Mouse (Mus musculus): ENCODE measurements around the gene Gm10320. TPM values are rescaled to one million over a fixed set of nuclear protein-coding genes. Genes with fewer than 3 reads are reported as not detected.
A peak's percentile ranks its signal among the peaks of the same experiment; 100 is the strongest.

The Gm10320 gene
- polyA plus RNA-seq, 1 experiment from 2014 or later, result 0.87 TPM

- Histone ChIP-seq H3K9me3 (no peaks in the 10 kb centered on the region), H3K27ac (replicated peaks) (no peak overlapping the region), H3K9ac (replicated peaks) (no peak overlapping the region), H3K4me1 (peaks cover 23% of the 10 kb centered on the region), H3K4me3 (peak overlapping the region; percentile 30), H3K27me3 (peaks cover 100% of the 10 kb centered on the region), H3K36me3 (no peaks in the 10 kb centered on the region), H3K4me2 (replicated peaks) (peak overlapping the region; percentile 71)
- WGBS, result under 1% methylated on average over 16 of the region's 16 CpGs
- ATAC-seq (ENCODE audit: low FRiP score, low read depth), result no peak
These were observed 10.5 kb upstream of the Gm10320 start for GRCm38 (mm10) chr13:98502236-98502812.

DNA sequence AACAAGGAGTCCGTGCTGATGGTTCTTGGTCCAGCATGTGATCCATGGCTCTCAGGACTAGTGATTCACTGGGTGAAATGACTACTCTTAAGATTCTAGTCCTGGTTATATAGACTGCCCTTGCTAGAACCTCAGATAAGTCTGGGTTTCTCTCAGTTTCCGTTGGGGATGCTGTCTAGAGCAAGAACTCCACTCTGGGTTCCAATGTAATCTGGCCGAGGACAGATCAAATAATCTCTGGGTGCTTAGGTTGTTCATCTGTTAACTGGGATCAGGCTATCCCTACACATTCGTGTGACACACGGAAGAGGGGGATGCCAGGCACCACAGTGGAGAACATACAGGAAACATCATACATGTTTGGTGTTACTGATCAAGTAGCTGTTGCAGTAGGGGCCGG lies 9.5 kb upstream of the Gm10320 start:
- H3K9me3 ChIP-seq, result no peaks in the 10 kb centered on the region
- no peak overlapping the region for H3K4me2 ChIP-seq (replicated peaks)
- no peak for ATAC-seq (ENCODE audit: low FRiP score, low read depth)
- H3K4me1 ChIP-seq, result peaks cover 30% of the 10 kb centered on the region
- no peak overlapping the region for H3K9ac ChIP-seq (replicated peaks)
- WGBS, result 10% methylated on average over 6 of the region's 6 CpGs
- no peak overlapping the region for H3K4me3 ChIP-seq
- no peaks in the 10 kb centered on the region for H3K36me3 ChIP-seq
- H3K27me3 ChIP-seq, result peaks cover 100% of the 10 kb centered on the region
- no peak overlapping the region for H3K27ac ChIP-seq (replicated peaks)

GRCm38 (mm10) chr13:98500471-98501125 lies 8.8 kb upstream of the Gm10320 start:
- H3K9ac ChIP-seq (replicated peaks), result no peak overlapping the region
- H3K4me3 ChIP-seq, result no peak overlapping the region
- peaks cover 98% of the 10 kb centered on the region for H3K27me3 ChIP-seq
- no peaks in the 10 kb centered on the region for H3K9me3 ChIP-seq
- H3K36me3 ChIP-seq, result no peaks in the 10 kb centered on the region
- H3K4me2 ChIP-seq (replicated peaks), result no peak overlapping the region
- ATAC-seq (ENCODE audit: low FRiP score, low read depth), result no peak
- 27% methylated on average over 13 of the region's 13 CpGs for WGBS
- H3K27ac ChIP-seq (replicated peaks), result no peak overlapping the region
- H3K4me1 ChIP-seq, result peaks cover 30% of the 10 kb centered on the region

DNA sequence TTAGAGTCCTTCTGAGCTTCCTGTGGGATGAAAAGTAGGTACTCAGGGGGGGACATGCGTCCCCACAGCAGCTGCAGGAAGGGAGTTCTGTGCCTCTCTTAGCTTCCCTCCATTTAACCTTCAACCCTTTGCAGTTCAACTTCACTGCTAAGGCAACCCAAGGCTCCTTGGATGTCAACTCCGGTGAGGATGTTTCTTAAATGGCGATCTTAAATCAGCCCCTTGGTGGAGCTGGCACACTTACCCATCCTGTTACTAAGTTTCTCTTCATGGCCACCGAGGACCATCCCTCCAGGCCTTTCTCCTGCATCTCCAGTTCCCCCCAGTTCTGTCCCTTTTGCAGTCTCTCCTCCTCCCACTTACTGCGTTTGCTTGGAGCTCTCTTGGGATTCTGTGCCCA lies 6.8 kb upstream of the Gm10320 start:
- Histone ChIP-seq H3K4me3 (no peak overlapping the region), H3K9ac (replicated peaks) (no peak overlapping the region), H3K4me2 (replicated peaks) (no peak overlapping the region), H3K27ac (replicated peaks) (no peak overlapping the region), H3K36me3 (no peaks in the 10 kb centered on the region), H3K4me1 (peaks cover 15% of the 10 kb centered on the region), H3K27me3 (peaks cover 89% of the 10 kb centered on the region), H3K9me3 (no peaks in the 10 kb centered on the region)
- 60% methylated on average over 5 of the region's 5 CpGs for WGBS
- no peak for ATAC-seq (ENCODE audit: low FRiP score, low read depth)

GRCm38 (mm10) chr13:98498080-98498479 lies 6.3 kb upstream of the Gm10320 start:
- H3K9me3 ChIP-seq, result no peaks in the 10 kb centered on the region
- H3K27me3 ChIP-seq, result peaks cover 88% of the 10 kb centered on the region
- ATAC-seq (ENCODE audit: low FRiP score, low read depth), result no peak
- H3K27ac ChIP-seq (replicated peaks), result no peak overlapping the region
- H3K4me3 ChIP-seq, result no peak overlapping the region
- WGBS, result 69% methylated on average over 11 of the region's 11 CpGs
- H3K36me3 ChIP-seq, result no peaks in the 10 kb centered on the region
- peaks cover 11% of the 10 kb centered on the region for H3K4me1 ChIP-seq
- H3K9ac ChIP-seq (replicated peaks), result no peak overlapping the region
- H3K4me2 ChIP-seq (replicated peaks), result no peak overlapping the region

- H3K9ac ChIP-seq (replicated peaks), result no peak overlapping the region
- H3K27me3 ChIP-seq, result peaks cover 81% of the 10 kb centered on the region
- peaks cover 7% of the 10 kb centered on the region for H3K4me1 ChIP-seq
- no peaks in the 10 kb centered on the region for H3K9me3 ChIP-seq
- ATAC-seq (ENCODE audit: low FRiP score, low read depth), result no peak
- 0 out of 2 replicates have a peak overlapping the region, but pooled peaks have one; percentile 10 for H3K4me2 ChIP-seq (replicated peaks)
- no peak overlapping the region for H3K4me3 ChIP-seq
- no peaks in the 10 kb centered on the region for H3K36me3 ChIP-seq
- WGBS, result 15% methylated on average over 16 of the region's 16 CpGs
- no peak overlapping the region for H3K27ac ChIP-seq (replicated peaks)
These were observed 5.4 kb upstream of the Gm10320 start for GRCm38 (mm10) chr13:98496917-98497870.

GRCm38 (mm10) chr13:98494492-98495064 lies 2.8 kb upstream of the Gm10320 start:
- no peaks in the 10 kb centered on the region for H3K36me3 ChIP-seq
- no peak overlapping the region for H3K27ac ChIP-seq (replicated peaks)
- no peak overlapping the region for H3K4me3 ChIP-seq
- no peak overlapping the region for H3K4me2 ChIP-seq (replicated peaks)
- WGBS, result 83% methylated on average over 7 of the region's 8 CpGs
- H3K9ac ChIP-seq (replicated peaks), result no peak overlapping the region
- H3K27me3 ChIP-seq, result peaks cover 55% of the 10 kb centered on the region
- no peak for ATAC-seq (ENCODE audit: low FRiP score, low read depth)
- peaks cover 7% of the 10 kb centered on the region for H3K4me1 ChIP-seq
- no peaks in the 10 kb centered on the region for H3K9me3 ChIP-seq

GRCm38 (mm10) chr13:98492569-98493255 lies 911 bp upstream of the Gm10320 start:
- no peak overlapping the region for H3K9ac ChIP-seq (replicated peaks)
- no peak overlapping the region for H3K27ac ChIP-seq (replicated peaks)
- H3K27me3 ChIP-seq, result peaks cover 36% of the 10 kb centered on the region
- H3K9me3 ChIP-seq, result no peaks in the 10 kb centered on the region
- no peak overlapping the region for H3K4me2 ChIP-seq (replicated peaks)
- H3K36me3 ChIP-seq, result no peaks in the 10 kb centered on the region
- peaks cover 7% of the 10 kb centered on the region for H3K4me1 ChIP-seq
- no peak overlapping the region for H3K4me3 ChIP-seq
- ATAC-seq (ENCODE audit: low FRiP score, low read depth), result no peak
- WGBS, result 66% methylated on average over 9 of the region's 9 CpGs

- 91% methylated on average over 6 of the region's 6 CpGs for WGBS
- ATAC-seq (ENCODE audit: low FRiP score, low read depth), result no peak
- H3K4me3 ChIP-seq, result no peak overlapping the region
- H3K4me2 ChIP-seq (replicated peaks), result no peak overlapping the region
- no peak overlapping the region for H3K9ac ChIP-seq (replicated peaks)
- no peak overlapping the region for H3K27ac ChIP-seq (replicated peaks)
- no peaks in the 10 kb centered on the region for H3K9me3 ChIP-seq
- no peaks in the 10 kb centered on the region; the same call in 1 of the 2 replicates for H3K27me3 ChIP-seq
- H3K36me3 ChIP-seq, result no peaks in the 10 kb centered on the region
- no peaks in the 10 kb centered on the region for H3K4me1 ChIP-seq
These were observed 5.1 kb downstream of the Gm10320 start for GRCm38 (mm10) chr13:98486726-98487125.

DNA sequence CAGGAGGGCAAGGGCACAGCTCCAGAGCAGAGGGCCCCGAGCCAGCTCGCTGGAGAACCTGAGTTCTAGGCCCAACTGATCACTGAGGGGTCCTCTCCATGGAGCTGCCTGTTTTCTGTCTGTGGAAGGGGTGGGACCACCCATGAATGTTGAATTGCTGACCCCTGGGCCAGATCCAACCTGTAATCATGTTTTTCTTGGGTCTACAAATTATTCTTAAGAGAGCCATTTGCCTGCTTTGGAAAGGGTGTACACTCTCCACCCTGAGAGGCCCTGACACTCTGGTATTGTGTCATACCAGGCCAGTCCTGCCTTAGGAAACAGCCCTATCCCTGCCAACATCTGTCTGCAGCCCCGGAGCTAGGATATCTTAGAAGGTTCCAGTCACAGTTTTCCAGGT lies 5.6 kb downstream of the Gm10320 start:
- H3K36me3 ChIP-seq, result no peaks in the 10 kb centered on the region
- no peaks in the 10 kb centered on the region for H3K4me1 ChIP-seq
- WGBS, result 89% methylated on average over 3 of the region's 3 CpGs
- H3K9me3 ChIP-seq, result no peaks in the 10 kb centered on the region
- H3K9ac ChIP-seq (replicated peaks), result no peak overlapping the region
- H3K4me2 ChIP-seq (replicated peaks), result no peak overlapping the region
- ATAC-seq (ENCODE audit: low FRiP score, low read depth), result no peak
- H3K27me3 ChIP-seq, result no peaks in the 10 kb centered on the region; the same call in 1 of the 2 replicates
- H3K27ac ChIP-seq (replicated peaks), result no peak overlapping the region
- no peak overlapping the region for H3K4me3 ChIP-seq

GRCm38 (mm10) chr13:98485440-98485839 lies 6.4 kb downstream of the Gm10320 start:
- Histone ChIP-seq H3K4me2 (replicated peaks) (no peak overlapping the region), H3K9ac (replicated peaks) (no peak overlapping the region), H3K27ac (replicated peaks) (no peak overlapping the region), H3K9me3 (no peaks in the 10 kb centered on the region), H3K27me3 (no peaks in the 10 kb centered on the region; the same call in 1 of the 2 replicates), H3K36me3 (no peaks in the 10 kb centered on the region), H3K4me1 (no peaks in the 10 kb centered on the region), H3K4me3 (no peak overlapping the region)
- WGBS, result 79% methylated on average over 5 of the region's 5 CpGs
- ATAC-seq (ENCODE audit: low FRiP score, low read depth), result no peak
